Mouse (Mus musculus): ENCODE results near the gene Aldh5a1. TPM values are rescaled to one million over a fixed set of nuclear protein-coding genes. Genes with fewer than 3 reads are reported as not detected.

The Aldh5a1 gene
- polyA plus RNA-seq, 1 experiment: 1.1 TPM

DNA sequence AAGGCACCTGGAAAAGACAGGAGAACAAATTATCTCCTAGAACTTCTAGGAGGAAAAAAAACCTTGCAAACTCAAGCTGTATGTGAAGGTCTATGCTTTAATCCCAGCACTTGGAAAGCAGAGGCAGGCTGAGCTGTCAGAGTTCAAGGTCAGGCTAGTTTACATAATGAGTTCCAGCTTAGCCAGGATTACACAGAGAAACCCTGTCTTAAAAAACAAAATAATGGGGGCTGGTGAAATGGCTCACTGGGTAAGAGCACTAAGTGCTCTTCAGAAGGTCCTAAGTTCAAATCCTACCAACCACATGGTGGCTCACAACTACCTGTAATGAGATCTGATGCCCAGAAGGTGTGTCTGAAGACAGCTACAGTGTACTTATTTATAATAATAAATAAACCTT lies 6.9 kb downstream of the Aldh5a1 start:
- no peaks in the 10 kb centered on the region for H3K79me3 ChIP-seq (ENCODE audit: low read depth)
- H3K27me3 ChIP-seq (ENCODE audit: control insufficient read depth, insufficient read depth, insufficient read length): no peaks in the 10 kb centered on the region
- H3K36me3 ChIP-seq (ENCODE audit: control insufficient read depth, insufficient read depth): no peaks in the 10 kb centered on the region
- H3K4me3 ChIP-seq (ENCODE audit: insufficient read depth, poor library complexity, severe bottlenecking): no peak overlapping the region
- TF ChIP-seq MYOD1 (IDR thresholded peaks at IDR 0.05; ENCODE audit: control insufficient read depth, insufficient read length, low read depth) (no peak), MAX (IDR thresholded peaks at IDR 0.05) (no peak)
- H3ac ChIP-seq (ENCODE audit: control insufficient read depth, insufficient read length, low read depth): no peak overlapping the region
- H3K79me2 ChIP-seq (ENCODE audit: control insufficient read depth, insufficient read depth): no peaks in the 10 kb centered on the region

DNA sequence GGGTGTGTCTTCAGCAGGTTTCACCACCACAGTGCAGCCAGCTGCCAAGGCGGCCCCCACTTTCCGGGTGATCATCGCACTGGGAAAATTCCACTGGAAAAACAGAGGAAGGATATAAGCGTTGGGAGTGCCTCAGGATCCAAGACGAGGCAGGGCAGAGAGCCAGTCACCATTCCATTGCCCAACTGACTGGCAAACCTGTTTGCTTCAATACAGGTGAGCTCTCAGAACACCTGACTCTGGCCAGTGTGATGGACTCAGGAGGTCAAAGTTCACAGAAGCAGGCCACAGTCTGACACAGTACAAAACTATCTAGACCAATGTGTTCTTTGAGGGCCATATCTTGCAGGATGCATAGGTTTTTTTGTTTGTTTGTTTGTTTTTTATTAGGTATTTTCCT lies 13.5 kb downstream of the Aldh5a1 start:
- no peaks in the 10 kb centered on the region for H3K27me3 ChIP-seq (ENCODE audit: control insufficient read depth, insufficient read depth, insufficient read length)
- H3K79me2 ChIP-seq (ENCODE audit: control insufficient read depth, insufficient read depth): no peaks in the 10 kb centered on the region
- no peak overlapping the region for H3ac ChIP-seq (ENCODE audit: control insufficient read depth, insufficient read length, low read depth)
- no peak for TF ChIP-seq MYOG (IDR thresholded peaks at IDR 0.05; ENCODE audit: control insufficient read depth, extremely low read depth, insufficient read length)
- H3K79me3 ChIP-seq (ENCODE audit: low read depth): no peaks in the 10 kb centered on the region
- no peaks in the 10 kb centered on the region for H3K36me3 ChIP-seq (ENCODE audit: control insufficient read depth, insufficient read depth)
- no peak overlapping the region for H3K4me3 ChIP-seq (ENCODE audit: insufficient read depth, poor library complexity, severe bottlenecking)

DNA sequence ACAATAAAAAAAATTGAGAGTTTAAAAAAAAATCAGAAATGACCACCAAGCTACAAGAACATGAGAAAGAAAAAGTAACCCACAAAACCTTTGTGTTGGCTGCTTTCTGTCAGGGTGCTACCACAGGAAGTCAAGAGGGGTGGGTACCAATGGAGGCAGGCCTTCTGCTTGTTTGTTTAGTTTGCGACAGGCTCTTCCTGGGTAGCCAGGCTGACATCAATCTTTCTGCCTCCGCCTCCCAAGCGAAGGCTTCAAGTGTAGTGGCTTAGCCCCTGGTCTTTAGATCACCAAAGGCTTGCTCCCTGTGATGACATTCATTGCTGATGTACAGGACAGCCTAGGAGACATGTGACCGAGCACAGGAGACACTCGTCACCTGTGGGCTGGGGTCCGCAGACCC lies 16.2 kb downstream of the Aldh5a1 start:
- H3K27me3 ChIP-seq (ENCODE audit: control insufficient read depth, insufficient read depth, insufficient read length): no peaks in the 10 kb centered on the region
- H3K36me3 ChIP-seq (ENCODE audit: control insufficient read depth, insufficient read depth): no peaks in the 10 kb centered on the region
- no peaks in the 10 kb centered on the region for H3K79me3 ChIP-seq (ENCODE audit: low read depth)
- no peak overlapping the region for H3ac ChIP-seq (ENCODE audit: control insufficient read depth, insufficient read length, low read depth)
- TF ChIP-seq MYOG (IDR thresholded peaks at IDR 0.05; ENCODE audit: control insufficient read depth, extremely low read depth, insufficient read length): no peak
- TF ChIP-seq FOSL1 (IDR thresholded peaks at IDR 0.05; ENCODE audit: insufficient read depth, low read length, poor library complexity, severe bottlenecking): no peak
- TF ChIP-seq USF1 (IDR thresholded peaks at IDR 0.05; ENCODE audit: low read depth): no peak
- TF ChIP-seq CTCF (IDR thresholded peaks at IDR 0.05; ENCODE audit: control insufficient read depth, insufficient read depth, insufficient read length): no peak
- no peak for TF ChIP-seq MYOD1 (IDR thresholded peaks at IDR 0.05; ENCODE audit: control insufficient read depth, insufficient read length, low read depth)
- TF ChIP-seq CEBPB (IDR thresholded peaks at IDR 0.05; ENCODE audit: low read depth): no peak
- TF ChIP-seq MAX (IDR thresholded peaks at IDR 0.05): no peak
- H3K79me2 ChIP-seq (ENCODE audit: control insufficient read depth, insufficient read depth): no peaks in the 10 kb centered on the region
- no peak overlapping the region for H3K4me3 ChIP-seq (ENCODE audit: insufficient read depth, poor library complexity, severe bottlenecking)

- no peaks in the 10 kb centered on the region for H3K36me3 ChIP-seq (ENCODE audit: control insufficient read depth, insufficient read depth)
- H3ac ChIP-seq (ENCODE audit: control insufficient read depth, insufficient read length, low read depth): no peak overlapping the region
- H3K4me3 ChIP-seq (ENCODE audit: insufficient read depth, poor library complexity, severe bottlenecking): no peak overlapping the region
- H3K27me3 ChIP-seq (ENCODE audit: control insufficient read depth, insufficient read depth, insufficient read length): no peaks in the 10 kb centered on the region
- H3K79me3 ChIP-seq (ENCODE audit: low read depth): no peaks in the 10 kb centered on the region
- H3K79me2 ChIP-seq (ENCODE audit: control insufficient read depth, insufficient read depth): no peaks in the 10 kb centered on the region
- TF ChIP-seq CEBPB (IDR thresholded peaks at IDR 0.05; ENCODE audit: low read depth) (no peak), MAX (IDR thresholded peaks at IDR 0.05) (no peak), MYOG (IDR thresholded peaks at IDR 0.05; ENCODE audit: control insufficient read depth, extremely low read depth, insufficient read length) (no peak), USF1 (IDR thresholded peaks at IDR 0.05; ENCODE audit: low read depth) (no peak), FOSL1 (IDR thresholded peaks at IDR 0.05; ENCODE audit: insufficient read depth, low read length, poor library complexity, severe bottlenecking) (no peak), CTCF (IDR thresholded peaks at IDR 0.05; ENCODE audit: control insufficient read depth, insufficient read depth, insufficient read length) (peak; percentile 39), MYOD1 (IDR thresholded peaks at IDR 0.05; ENCODE audit: control insufficient read depth, insufficient read length, low read depth) (no peak)
These were observed 17.0 kb downstream of the Aldh5a1 start for GRCm38 (mm10) chr13:24920333-24920977.

GRCm38 (mm10) chr13:24915831-24916230 lies 21.6 kb downstream of the Aldh5a1 start:
- Histone ChIP-seq H3ac (ENCODE audit: control insufficient read depth, insufficient read length, low read depth) (no peak overlapping the region), H3K36me3 (ENCODE audit: control insufficient read depth, insufficient read depth) (no peaks in the 10 kb centered on the region), H3K27me3 (ENCODE audit: control insufficient read depth, insufficient read depth, insufficient read length) (no peaks in the 10 kb centered on the region), H3K79me2 (ENCODE audit: control insufficient read depth, insufficient read depth) (no peaks in the 10 kb centered on the region), H3K4me3 (ENCODE audit: insufficient read depth, poor library complexity, severe bottlenecking) (no peak overlapping the region), H3K79me3 (ENCODE audit: low read depth) (no peaks in the 10 kb centered on the region)
- TF ChIP-seq MYOG (IDR thresholded peaks at IDR 0.05; ENCODE audit: control insufficient read depth, extremely low read depth, insufficient read length) (no peak), CEBPB (IDR thresholded peaks at IDR 0.05; ENCODE audit: low read depth) (no peak)

DNA sequence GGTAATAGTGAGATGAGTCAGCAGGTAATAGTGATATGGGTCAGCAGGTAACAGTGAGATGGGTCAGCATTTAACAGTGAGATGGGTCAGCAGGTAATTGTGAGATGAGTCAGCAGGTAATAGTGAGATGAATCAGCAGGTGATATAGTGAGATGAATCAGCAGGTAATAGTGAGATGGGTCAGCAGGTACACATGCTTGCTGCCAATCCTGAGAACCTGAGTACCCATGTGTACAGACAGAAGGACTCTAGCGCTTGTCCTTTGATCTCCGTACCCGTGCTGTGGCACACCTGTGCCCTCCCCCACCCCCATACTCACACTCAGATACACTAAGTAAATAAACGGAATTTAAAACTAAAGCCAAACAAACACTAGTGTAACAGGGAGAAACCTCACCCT lies 22.5 kb downstream of the Aldh5a1 start:
- Histone ChIP-seq H3K79me3 (ENCODE audit: low read depth) (no peaks in the 10 kb centered on the region), H3K4me3 (ENCODE audit: insufficient read depth, poor library complexity, severe bottlenecking) (no peak overlapping the region), H3K27me3 (ENCODE audit: control insufficient read depth, insufficient read depth, insufficient read length) (no peaks in the 10 kb centered on the region), H3K79me2 (ENCODE audit: control insufficient read depth, insufficient read depth) (no peaks in the 10 kb centered on the region), H3K36me3 (ENCODE audit: control insufficient read depth, insufficient read depth) (no peaks in the 10 kb centered on the region), H3ac (ENCODE audit: control insufficient read depth, insufficient read length, low read depth) (no peak overlapping the region)
- TF ChIP-seq CEBPB (IDR thresholded peaks at IDR 0.05; ENCODE audit: low read depth) (no peak), MYOD1 (IDR thresholded peaks at IDR 0.05; ENCODE audit: control insufficient read depth, insufficient read length, low read depth) (no peak), MYOG (IDR thresholded peaks at IDR 0.05; ENCODE audit: control insufficient read depth, extremely low read depth, insufficient read length) (no peak)

All from C2C12 (cell line).